Mouse (Mus musculus): ENCODE results near the gene Rnf216.
"Not testable (repeated sequence)": the region's sequence is repeated elsewhere in the genome, so short reads cannot be mapped to it uniquely, and the experiment has no call there.

Rnf216 gene

DNA sequence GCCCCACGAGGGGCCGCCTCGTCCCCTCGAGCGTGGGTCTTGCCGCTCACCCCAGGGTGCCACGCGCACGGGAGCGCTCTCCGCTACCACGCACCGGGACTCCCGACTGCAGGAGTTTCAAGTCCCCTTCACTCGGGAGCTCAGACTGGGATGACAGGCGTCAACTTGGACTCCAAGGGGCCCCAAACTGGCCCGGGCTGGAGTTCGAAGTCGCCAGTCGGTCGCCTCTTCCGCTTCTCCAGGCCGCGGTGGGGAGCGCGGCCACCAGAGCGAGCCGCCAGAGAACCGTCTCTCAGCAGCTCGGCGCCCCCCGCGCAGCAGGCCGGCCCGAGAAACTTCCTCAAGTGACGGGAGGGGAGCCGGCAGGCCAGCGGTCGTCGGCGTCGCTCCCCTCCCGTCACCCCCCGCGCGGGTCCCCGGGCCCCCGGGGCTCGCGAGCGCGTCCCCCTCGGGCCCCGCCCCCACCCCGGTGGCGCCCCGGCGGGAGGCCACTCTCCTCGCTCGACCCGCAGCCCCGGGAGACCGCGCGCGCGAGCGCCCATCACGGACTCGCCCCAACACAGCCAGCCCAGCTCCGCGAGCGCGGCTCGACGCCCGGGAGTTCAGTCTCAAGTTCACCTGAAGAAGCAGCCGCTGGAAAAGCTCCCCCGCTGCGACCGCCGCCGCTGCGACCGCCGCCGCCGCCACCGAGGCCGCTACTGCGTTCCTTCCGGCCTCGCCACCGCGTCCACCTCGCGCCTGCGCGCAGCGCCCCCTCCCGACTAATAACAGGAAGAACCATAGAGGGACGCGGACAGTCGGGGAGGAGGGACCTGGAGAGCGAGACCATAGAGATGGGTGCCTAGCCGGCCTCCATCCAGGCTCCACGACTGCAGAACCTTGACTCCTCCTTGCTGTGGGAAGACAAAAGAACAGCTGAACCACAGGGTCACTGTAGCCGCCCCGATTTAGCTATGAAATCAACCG lies at the start of gene Rnf216:
Gene Rnf216 (minus strand): TSS at position 714 of the 966 bp plus-strand sequence.
- DNase-seq (ENCODE audit: low spot score) = peak; percentile 97

DNA sequence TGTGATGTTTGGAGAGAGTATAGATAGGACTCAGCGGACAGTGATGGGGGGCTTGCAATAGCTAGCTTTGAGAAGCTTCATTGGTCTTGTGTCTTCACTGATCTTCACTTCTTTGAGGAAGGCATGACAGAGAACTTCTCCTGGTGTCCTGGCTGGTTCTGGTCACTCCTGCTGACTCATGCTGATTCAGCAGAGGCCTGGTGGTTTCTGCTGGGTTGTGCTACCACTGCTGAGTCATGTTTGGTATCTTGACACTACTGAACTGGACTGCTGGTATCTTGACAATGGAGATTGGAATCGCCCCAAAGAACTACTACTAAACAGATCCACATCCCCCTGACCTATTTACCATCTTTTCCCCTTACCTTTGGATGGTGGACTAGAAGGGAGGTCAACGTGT lies 42.7 kb upstream of the Rnf216 start:
- DNase-seq (ENCODE audit: low spot score) = no peak

DNA sequence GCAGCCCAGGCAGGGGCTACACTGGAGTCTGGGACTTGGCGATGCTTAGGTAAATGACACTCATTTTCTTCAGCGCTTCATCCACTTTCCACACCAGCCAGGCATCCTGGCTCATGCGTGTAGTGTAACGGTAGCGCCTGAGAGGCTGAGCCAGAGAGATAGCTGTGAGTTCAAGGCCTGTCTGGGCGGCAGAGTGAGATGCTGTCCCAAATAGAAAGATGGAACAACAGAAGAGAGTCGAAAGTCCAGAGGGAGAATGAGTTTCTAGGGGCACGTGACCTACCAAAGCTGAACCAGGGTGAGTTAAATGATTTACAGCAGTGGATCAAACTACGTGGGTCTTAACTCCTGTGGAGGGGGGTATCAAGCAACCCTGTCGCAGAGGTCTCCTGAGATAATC lies 41.0 kb upstream of the Rnf216 start:
- DNase-seq (ENCODE audit: low spot score) = no peak

DNA sequence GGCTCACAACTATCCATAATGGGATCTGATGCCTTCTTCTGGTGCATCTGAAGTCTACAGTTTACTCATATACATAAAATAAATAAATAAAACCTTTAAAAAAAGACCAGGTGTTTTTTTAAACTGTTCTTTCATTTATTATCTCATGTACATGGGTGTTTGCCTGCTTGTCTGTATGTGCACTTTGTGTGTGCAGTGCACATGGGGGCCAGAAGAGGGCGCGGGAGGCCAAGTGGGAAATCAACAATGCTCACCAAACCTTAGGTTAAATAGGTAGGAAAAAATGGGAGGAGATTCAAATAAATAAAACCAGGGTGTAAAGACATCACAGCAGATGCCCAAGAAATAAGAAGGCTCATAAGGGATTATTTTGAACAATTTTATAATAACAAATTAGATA lies 37.2 kb upstream of the Rnf216 start:
- no peak for DNase-seq (ENCODE audit: low spot score)

DNA sequence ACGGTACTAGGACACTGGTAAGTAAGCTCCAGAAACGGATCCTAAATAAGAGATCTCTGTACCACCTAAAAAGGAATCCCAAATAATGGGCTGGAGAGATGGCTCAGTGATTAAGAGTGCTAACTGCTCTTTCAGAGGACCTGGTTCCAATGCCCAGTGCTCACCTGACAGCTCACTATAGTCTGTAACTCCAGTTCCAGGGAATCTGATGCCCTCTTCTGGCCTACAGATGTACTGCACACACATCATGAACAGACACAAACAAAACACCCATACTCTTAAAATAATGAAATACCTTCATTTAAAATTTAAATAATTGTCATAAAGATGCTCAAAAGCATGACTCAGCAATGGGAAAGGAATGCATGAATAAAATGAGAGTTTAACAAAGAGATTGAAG lies 36.7 kb upstream of the Rnf216 start:
- DNase-seq (ENCODE audit: low spot score) = no peak

DNA sequence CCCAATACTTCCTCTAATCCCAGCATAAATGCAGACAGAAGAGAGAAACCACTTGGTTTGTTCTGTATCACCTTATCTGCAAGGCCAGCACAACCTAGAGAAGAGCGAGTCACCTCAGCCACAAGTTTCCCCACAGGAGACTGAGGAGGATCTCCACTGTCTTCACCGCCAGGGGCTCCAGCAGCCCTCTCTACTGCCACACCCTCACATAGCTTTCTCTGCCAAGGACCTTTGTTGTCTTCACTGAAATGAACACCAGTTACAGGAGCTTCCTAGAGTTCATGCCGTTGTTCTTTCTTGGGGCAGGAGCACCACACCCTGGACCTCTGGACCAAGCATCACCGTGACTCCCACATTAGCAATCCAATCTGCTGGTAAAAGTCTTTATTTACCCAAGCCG lies 35.9 kb upstream of the Rnf216 start:
- no peak for DNase-seq (ENCODE audit: low spot score)

DNA sequence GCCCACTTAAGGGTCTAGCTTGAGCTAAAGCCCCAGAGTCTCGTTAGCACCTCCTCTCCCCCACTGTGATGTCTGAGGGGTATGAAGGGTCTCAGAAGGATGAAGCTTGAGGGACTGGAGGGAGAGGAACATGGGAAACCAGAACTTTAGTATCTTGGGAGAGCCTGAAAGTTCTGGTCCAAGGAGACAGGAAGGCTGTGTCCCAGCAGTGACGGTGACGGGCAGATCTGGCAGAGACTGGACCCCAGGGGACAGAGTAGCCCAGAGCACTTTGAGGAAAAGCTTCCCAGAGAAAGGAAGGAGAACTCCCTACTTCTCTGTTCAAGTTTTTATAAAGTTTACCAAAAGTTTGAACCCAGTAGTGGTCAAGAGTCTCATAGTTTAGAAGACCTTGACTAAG lies 34.7 kb upstream of the Rnf216 start, which contains the start of gene Olfr718-ps1:
Gene Olfr718-ps1 (minus strand): TSS at position 101 of the 400 bp plus-strand sequence.
- no peak for DNase-seq (ENCODE audit: low spot score)

DNA sequence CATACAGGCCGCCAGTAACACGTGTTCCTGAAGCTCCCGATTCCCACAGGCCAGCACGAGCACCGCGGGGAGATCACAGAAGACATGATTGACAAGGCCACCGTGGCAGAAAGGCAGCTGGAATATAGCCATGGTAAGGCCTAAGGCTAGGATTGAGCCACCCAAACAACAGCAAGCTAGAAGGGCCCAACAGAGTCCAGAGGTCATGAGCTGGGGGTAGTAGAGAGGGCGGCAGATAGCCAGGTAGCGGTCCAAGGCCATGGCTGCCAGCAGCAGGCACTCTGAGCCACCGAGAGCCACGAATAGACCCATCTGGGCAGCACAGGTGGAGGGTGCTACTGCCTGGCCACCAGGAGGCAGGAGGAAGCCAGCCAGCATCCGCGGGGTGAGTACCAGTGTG lies 24.8 kb upstream of the Rnf216 start:
- DNase-seq (ENCODE audit: low spot score) = no peak

DNA sequence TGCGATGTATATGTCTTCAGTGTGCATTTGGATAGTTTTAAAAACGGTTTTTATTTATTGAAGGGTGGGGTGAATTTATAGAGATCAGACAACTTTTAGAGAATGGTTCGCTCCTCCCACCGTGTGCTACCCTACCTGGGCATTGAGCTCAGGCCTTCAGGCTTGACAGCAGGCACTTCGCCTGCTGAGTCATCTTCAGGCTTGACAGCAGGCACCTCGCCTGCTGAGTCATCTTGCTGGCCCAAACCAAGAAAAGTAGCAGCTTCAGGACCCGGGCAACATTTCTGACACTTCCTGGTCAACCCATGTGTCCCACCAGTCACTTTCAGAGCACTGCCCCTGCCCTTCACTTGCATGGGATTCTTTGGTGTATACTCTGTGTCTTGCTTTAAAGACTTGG lies 22.2 kb upstream of the Rnf216 start:
- DNase-seq (ENCODE audit: low spot score) = no peak

DNA sequence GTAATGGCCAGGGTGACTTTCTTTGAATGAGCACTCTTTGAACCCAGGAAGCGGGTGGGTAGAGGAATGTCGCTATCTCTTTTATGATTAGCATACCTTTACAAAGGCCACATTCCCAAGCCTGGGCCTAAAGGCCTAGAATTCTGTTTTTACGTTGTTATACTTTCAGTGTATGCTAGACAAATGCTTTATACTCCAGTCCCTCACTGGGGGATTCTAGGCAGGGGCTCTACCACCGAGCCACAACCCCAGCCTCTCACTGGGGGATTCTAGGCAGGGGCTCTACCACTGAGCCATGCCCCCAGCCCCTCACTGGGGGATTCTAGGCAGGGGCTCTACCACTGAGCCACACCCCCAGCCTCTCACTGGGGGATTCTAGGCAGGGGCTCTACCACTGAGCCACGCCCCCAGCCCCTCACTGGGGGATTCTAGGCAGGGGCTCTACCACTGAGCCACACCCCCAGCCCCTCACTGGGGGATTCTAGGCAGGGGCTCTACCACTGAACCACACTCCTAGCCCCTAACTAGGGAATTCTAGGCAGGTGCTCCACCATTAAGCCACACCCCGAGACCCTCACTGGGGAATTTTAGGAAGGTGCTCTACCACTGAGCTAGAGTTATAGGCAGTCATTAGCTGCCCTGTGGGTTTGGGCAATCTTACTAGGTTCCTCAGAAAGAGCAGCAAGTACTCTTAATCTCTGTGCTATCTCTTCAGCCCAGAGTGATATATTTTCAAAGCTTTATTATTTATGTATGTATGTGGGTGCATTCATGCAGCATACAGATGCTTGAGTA lies 21.6 kb upstream of the Rnf216 start:
- not testable (repeated sequence) for DNase-seq (ENCODE audit: low spot score)

DNA sequence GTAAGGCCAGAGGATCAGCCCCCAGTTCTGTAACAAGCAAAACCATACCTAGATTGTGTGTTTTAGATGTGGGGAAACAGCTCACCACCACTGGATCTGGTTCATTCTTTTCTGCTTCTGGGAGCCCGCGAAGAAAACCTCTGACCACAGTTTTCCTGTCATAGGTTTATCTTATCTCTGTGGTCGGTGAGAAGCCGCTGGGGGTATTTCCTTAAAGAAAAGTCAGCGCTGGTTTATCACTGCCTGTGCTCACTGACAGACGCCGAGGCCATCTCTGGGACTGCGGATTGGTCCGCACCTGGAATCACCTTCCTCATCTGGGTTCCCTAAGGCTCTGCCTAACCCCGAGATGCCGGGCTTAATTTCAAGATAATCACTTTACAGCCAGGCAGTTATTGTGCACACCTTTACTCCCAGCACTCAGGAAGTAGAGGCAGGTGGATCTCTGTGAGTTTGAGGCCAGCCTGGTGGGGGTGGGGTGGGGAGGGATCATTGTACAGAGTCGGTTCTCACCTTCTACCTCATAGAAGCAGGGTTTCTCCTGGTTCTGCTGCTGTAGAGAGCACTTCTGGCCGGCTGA lies 20.2 kb upstream of the Rnf216 start:
- DNase-seq (ENCODE audit: low spot score) = no peak

DNA sequence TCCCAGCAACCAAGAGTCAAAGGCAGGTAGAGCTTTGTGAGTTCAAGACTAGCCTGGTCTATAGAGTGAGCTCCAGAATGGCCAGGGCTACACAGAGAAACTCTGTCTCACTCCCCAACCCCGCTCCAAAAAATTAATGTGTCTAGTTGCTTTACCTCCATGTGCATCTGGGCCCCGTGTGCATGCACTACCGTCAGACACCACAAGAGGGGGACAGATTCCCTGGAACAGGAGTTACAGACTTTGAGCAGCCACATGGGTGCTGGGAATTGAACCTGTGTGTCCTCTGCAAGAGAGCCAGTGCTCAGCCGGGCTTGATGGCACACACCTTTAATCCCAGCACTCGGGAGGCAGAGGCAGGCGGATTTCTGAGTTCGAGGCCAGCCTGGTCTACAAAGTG lies 17.5 kb upstream of the Rnf216 start:
- DNase-seq (ENCODE audit: low spot score) = no peak

DNA sequence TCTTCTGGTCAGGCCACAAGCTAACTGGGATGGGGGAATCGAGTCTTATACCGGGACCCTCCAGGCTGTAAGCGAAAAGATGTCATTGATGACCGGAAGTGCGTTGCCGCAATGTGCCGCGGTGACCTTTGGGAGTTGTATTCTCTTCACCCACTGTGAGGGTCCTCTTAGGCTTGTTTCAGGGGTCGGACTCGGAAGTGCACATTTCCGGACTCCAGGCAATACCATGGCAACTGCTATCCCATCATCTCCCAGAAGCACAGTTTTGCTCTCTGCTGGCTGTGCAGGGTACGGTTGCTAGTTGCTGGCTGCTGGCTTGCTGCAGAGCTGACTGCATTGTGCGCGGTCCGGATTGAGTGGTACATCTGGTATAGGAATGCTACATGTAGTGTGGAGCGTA lies 16.3 kb upstream of the Rnf216 start:
- no peak for DNase-seq (ENCODE audit: low spot score)

DNA sequence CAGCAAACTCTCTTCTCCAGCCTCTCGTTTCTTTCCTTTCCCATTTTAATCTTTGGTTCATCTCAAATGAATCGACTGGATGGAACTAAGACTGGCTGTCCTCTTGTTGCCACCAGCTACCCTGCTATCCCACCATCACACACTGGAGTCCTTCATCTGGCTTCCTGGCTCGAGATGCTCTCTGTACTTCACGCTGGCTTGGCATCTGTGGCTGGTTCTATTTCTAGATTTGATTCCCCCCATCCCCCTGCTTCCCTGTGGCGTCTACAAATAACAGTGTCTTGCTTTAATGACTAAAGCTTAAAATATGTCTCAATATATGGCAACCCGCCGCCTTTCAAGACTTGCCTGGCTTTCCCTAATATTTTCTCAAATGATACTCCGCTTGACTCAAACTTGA lies 15.0 kb upstream of the Rnf216 start:
- DNase-seq (ENCODE audit: low spot score) = no peak

DNA sequence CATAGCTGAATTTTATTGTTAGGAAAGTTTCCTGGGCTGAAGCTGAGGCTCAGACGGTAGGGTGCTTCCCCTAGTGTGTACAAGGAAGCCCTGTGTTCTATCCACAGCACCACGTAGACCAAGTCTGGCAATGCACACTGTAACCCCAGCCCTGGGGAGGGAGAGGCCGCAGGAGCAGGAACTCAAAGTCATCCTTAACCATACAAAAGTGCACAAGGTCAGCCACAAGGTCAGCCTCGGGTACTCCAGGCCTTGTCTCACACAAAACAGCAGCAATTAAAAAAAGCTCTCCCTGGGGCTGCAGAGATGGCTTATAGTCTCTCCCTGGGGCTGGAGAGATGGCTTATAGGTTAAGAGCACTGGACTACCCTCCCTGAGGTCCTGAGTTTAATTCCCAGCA lies 14.1 kb upstream of the Rnf216 start:
- DNase-seq (ENCODE audit: low spot score) = no peak

DNA sequence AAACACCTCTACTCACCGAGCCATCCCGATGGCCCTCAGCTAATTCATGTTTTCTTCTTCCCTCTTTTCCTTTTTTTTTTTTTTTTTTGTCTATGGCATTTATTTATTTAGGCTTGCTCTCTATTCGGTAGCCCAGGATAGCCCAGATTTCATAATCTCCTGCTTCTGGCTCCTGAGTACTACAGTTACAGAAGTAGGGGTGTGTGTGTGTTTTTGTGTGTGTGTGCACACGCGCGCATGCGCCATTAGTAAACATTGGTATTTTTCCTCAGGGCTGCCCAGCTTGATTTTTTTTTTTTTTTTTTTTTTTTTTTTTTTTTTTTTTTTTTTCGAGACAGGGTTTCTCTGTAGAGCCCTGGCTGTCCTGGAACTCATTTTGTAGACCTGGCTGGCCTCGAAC lies 13.3 kb upstream of the Rnf216 start:
- no peak for DNase-seq (ENCODE audit: low spot score)

DNA sequence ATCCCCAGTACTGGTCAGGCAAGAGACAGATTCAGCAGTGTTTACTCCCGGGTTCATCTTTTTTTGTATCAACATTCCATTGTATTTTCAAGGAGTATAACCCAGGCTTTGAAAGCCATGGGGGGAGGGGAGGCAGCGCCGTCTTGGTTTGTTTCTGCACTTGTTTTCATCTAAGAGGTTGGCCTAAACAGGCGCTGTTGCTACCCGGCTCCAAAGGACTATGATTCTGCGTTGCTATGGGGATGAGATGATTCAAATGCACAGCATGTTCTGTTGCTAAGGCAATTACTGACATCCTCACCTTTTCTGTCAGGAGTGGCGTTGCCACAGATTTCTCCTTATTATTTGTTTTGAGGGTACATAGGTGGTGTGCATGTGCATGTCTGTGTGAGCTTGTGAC lies 12.8 kb upstream of the Rnf216 start:
- no peak for DNase-seq (ENCODE audit: low spot score)

DNA sequence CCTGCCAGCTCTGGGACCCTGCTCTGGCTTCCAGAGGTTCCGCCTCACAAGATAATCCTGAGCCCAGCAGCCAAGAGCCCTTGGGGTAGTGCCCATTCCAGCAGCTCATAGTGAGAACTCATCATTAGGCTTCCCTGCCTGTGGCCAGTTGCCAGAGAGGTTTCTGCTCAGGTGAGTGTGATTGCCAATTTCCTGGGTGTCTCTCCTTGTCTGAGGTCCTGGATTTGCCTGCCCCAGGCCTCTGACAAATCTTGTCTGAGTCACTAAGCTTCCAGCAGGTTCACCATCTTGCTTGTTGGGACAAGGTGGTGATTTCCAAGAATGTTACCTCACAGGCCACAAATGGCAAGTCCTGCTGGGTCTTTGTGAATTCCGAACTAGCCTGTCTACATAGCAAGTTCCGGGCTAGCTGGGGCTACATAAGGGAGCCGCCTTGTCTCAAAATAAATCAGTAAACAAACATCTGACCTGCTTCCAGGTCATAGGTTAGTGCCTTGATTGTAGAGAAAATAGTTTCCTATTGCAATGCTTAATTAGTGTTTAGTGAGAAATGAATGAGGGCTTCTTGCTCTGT lies 12.1 kb upstream of the Rnf216 start:
- DNase-seq (ENCODE audit: low spot score) = no peak

DNA sequence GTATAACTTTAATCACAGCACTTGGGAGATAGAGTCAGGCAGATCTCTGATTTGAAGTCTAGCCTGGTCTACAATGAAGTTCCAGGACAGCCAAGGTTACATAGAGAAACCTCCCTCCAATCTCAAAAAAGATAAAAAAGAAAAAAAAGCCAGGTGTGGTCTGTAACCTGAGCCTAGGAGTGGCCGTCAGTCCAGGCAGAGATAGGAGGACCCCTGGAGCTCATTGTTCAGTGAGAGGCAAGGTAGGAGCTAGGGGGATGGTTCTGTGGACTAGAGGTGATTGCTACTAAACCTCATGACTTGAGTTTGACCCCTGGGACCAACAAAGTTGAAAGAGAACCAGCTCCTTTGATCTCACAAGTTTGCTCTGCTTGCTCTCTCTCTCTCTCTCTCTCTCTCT lies 9.9 kb upstream of the Rnf216 start:
- DNase-seq (ENCODE audit: low spot score) = no peak

DNA sequence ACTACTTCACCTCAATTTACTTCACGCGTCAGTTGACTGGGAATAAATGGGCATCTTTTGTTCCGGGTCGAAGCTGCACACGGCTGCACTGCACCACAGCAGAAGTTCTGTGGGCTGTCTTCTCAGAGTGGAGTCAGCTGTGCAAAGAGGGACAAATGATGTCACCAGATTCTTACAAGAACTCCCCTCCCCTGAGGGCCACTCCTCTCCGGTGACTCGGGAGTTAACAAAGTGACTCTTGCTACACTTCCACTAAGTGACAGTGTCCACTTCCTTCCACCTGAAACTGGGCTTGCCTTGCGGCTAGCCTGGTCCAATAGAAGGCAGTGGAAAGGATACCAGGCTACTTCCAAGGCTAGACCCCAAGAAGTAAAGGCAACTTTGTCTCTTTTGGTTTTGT lies 9.3 kb upstream of the Rnf216 start:
- DNase-seq (ENCODE audit: low spot score) = no peak

DNA sequence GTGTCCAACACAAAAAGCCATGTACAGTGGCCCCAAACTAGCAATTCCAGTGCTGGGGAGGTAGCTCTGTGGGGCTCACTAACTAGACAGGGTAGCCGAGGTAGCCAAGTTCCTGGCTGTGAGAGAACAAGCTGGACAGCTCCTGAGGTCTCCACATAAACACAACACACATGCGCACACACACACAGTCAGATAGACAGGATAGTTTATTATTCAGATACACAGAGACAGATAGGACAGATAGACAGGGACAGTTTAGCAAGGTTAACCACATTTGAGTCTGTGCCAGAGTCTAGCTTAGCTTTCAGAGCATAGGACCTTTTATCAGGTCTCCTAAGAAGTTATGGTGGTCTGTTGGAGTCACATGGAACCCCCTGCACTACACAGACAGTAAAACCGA lies 6.0 kb downstream of the Rnf216 start:
- no peak for DNase-seq (ENCODE audit: low spot score)

DNA sequence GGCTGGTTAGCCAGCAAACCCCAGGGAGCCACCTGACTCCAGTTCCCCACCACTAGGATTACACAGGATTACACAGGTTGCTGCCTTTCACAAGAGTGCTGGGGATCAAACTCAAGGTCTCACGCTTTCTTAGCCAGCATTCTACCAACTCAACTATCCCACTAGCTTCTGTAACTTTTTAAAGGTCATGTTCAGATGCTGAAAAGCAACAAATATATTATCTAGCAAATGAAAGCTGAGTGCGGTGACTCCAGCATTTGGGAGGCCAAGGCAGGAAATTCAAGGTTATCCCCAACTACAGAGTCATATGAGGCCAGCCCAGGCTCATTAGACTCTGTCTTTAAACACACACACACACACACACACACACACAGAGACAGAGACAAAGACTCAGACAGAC lies 9.6 kb downstream of the Rnf216 start:
- no peak for DNase-seq (ENCODE audit: low spot score)

Data from MN1 (cell line).